Mouse (Mus musculus): ENCODE results near the gene Tssk3. TPM values are rescaled to one million over a fixed set of nuclear protein-coding genes. Genes with fewer than 3 reads are reported as not detected.
A peak's percentile ranks its signal among the peaks of the same experiment; 100 is the strongest.

The Tssk3 gene
- total and polyA plus RNA-seq, 3 experiments, result 0.13 TPM; not detected in 2

GRCm38 (mm10) chr4:129460827-129461182 is 30.0 kb downstream of the Tssk3 start:
- peak overlapping the region; percentile 60 to 81 (median 62) for H3K4me3 ChIP-seq (replicated peaks in 1 of 3; ENCODE audit: low read depth in 2 of 3, low read length in 2 of 3, poor library complexity in 1 of 3)
- peak overlapping the region; percentile 99 for H3K4me2 ChIP-seq (ENCODE audit: insufficient read depth, low read depth, poor library complexity, severe bottlenecking)
- H3K27ac ChIP-seq (ENCODE audit: insufficient read depth, low read depth), result peak overlapping the region; percentile 78
- H3K4me1 ChIP-seq (ENCODE audit: control insufficient read depth in 1 of 2, insufficient read depth in 2 of 2), result peaks cover 3 to 35% of the 10 kb centered on the region in 2 experiments
- dilution Hi-C loops (cut with MboI; ENCODE audit: extremely low pct_ligation_motif_present, extremely low pct_unique_long_range_greater_than_20kb, low sequenced_read_pairs), result no loop called here
- H3K79me2 ChIP-seq (replicated peaks; ENCODE audit: control insufficient read depth, extremely low read depth, insufficient read depth, poor library complexity, severe bottlenecking), result peaks cover 5% of the 10 kb centered on the region
- in situ Hi-C loops (cut with MboI; ENCODE audit: low pct_ligation_motif_present, low pct_unique_long_range_greater_than_20kb, low sequenced_read_pairs), result no loop called here
- peak overlapping the region; percentile 91 for H3K9ac ChIP-seq (ENCODE audit: insufficient read depth, low read depth)
- TF ChIP-seq ETS1 (conservative IDR thresholded peaks at IDR 0.05; ENCODE audit: low read depth, low read length) (no peak), BHLHE40 (IDR thresholded peaks at IDR 0.05; ENCODE audit: low read depth, low read length) (no peak), RCOR1 (conservative IDR thresholded peaks at IDR 0.05; ENCODE audit: low read depth, low read length) (no peak), ZC3H11A (IDR thresholded peaks at IDR 0.05; ENCODE audit: low read depth, low read length) (no peak), MAZ (IDR thresholded peaks at IDR 0.05; ENCODE audit: low read depth, low read length) (no peak), MAX (IDR thresholded peaks at IDR 0.05; ENCODE audit: low read length) (0 out of 2 replicates have a peak, but pooled peaks have one; percentile 19), IRF4 (IDR thresholded peaks at IDR 0.05; ENCODE audit: low read depth, low read length) (no peak), JUND (conservative IDR thresholded peaks at IDR 0.05; ENCODE audit: low read depth, low read length) (no peak), POLR2AphosphoS2 (IDR thresholded peaks at IDR 0.05; ENCODE audit: low read depth, low read length) (no peak; the same call in 1 of the 2 replicates), MAFK (IDR thresholded peaks at IDR 0.05; ENCODE audit: insufficient replicate concordance, low read length) (no peak), MEF2A (IDR thresholded peaks at IDR 0.05; ENCODE audit: borderline replicate concordance, low read depth, low read length) (peak; percentile 35; the same call in 1 of the 2 replicates), CHD1 (IDR thresholded peaks at IDR 0.05; ENCODE audit: low read depth, low read length) (no peak), UBTF (IDR thresholded peaks at IDR 0.05; ENCODE audit: low read depth, low read length) (no peak), SMC3 (IDR thresholded peaks at IDR 0.05; ENCODE audit: low read depth, low read length) (no peak), ZKSCAN1 (IDR thresholded peaks at IDR 0.05; ENCODE audit: borderline replicate concordance, low read depth, low read length) (no peak), MYC (IDR thresholded peaks at IDR 0.05; ENCODE audit: low read depth, low read length) (no peak), E2F4 (IDR thresholded peaks at IDR 0.05; ENCODE audit: insufficient replicate concordance, low read depth, low read length) (no peak), EP300 (IDR thresholded peaks at IDR 0.05; ENCODE audit: low read length) (0 out of 2 replicates have a peak, but pooled peaks have one; percentile 27), CHD2 (IDR thresholded peaks at IDR 0.05; ENCODE audit: low read length) (no peak), TBP (conservative IDR thresholded peaks at IDR 0.05; ENCODE audit: low read depth, low read length) (0 out of 2 replicates have a peak, but pooled peaks have one; percentile 33), TCF12 (IDR thresholded peaks at IDR 0.05; ENCODE audit: low read depth, low read length) (no peak), NELFE (IDR thresholded peaks at IDR 0.05; ENCODE audit: low read depth, low read length) (no peak), ZMIZ1 (IDR thresholded peaks at IDR 0.05; ENCODE audit: low read depth, low read length) (no peak), NRF1 (IDR thresholded peaks at IDR 0.05; ENCODE audit: low read depth, low read length) (no peak; the same call in 1 of the 2 replicates), RAD21 (IDR thresholded peaks at IDR 0.05; ENCODE audit: low read depth, low read length) (no peak), POLR2A (IDR thresholded peaks at IDR 0.05; ENCODE audit: low read depth, low read length) (no peak), ELF1 (IDR thresholded peaks at IDR 0.05; ENCODE audit: low read depth, low read length) (no peak), GABPA (IDR thresholded peaks at IDR 0.05; ENCODE audit: insufficient replicate concordance, low read depth, low read length) (no peak), KAT2A (IDR thresholded peaks at IDR 0.05; ENCODE audit: insufficient replicate concordance, low read length) (no peak), USF1 (IDR thresholded peaks at IDR 0.05; ENCODE audit: low read depth, low read length) (no peak)
- no peaks in the 10 kb centered on the region for H3K9me3 ChIP-seq (replicated peaks; ENCODE audit: low read length)
- H3K36me3 ChIP-seq (replicated peaks in 1 of 2; ENCODE audit: control insufficient read depth in 1 of 2, insufficient read depth in 1 of 2, low read length in 1 of 2), result peaks cover 13 to 29% of the 10 kb centered on the region in 2 experiments
- no peaks in the 10 kb centered on the region for H3K27me3 ChIP-seq (replicated peaks)
- DNase-seq (ENCODE audit: extremely low read depth), result peak; percentile 48
